Mouse (Mus musculus) liver, embryonic 11.5 days (tissue): ENCODE measurements at regions not wholly inside any gene's neighbourhood (a gene's known extent, or its start where the extent isn't known, plus 50 kb on each side); places are given as distances from the start of the nearest gene placed in this dataset.

Experiments
- ATAC-seq: fragments of 200-750 bp; cut with Nextera tagmentation; replicated peaks from 2 replicates; pipeline ENCODE4 v1.8.0; 2017; ENCODE audit warnings: moderate number of reproducible peaks, mild to moderate bottlenecking, moderate TSS enrichment, moderate library complexity; ENCODE audit not compliant: low FRiP score
- DNase-seq: peaks from one replicate; pipeline ENCODE4 v3.0.0-alpha.2; 2017; ENCODE audit warnings: low spot score
- H3K27ac ChIP-seq: fragments of 300-500 bp; sonication (generic); 2 replicates; pipeline ENCODE4 v1.5.1; 2014; ENCODE audit warnings: mild to moderate bottlenecking, low read depth, low read length, control low read depth
- H3K27me3 ChIP-seq: fragments of 300-500 bp; sonication (generic); replicated peaks from 2 replicates; pipeline ENCODE4 v1.6.1; 2014; ENCODE audit warnings: low read length, mixed read lengths; ENCODE audit not compliant: control insufficient read depth, insufficient read depth
- H3K36me3 ChIP-seq: fragments of 300-500 bp; sonication (generic); 2 replicates; pipeline ENCODE4 v1.6.1; 2014; ENCODE audit warnings: mild to moderate bottlenecking, low read length, moderate library complexity, mixed read lengths; ENCODE audit not compliant: control insufficient read depth, insufficient read depth
- H3K4me1 ChIP-seq: fragments of 300-500 bp; sonication (generic); replicated peaks from 2 replicates; pipeline ENCODE4 v1.6.1; 2014; ENCODE audit warnings: low read length, mixed read lengths; ENCODE audit not compliant: control insufficient read depth, insufficient read depth
- H3K4me2 ChIP-seq: fragments of 300-500 bp; sonication (generic); 2 replicates; pipeline ENCODE4 v1.6.1; 2014; ENCODE audit warnings: mild to moderate bottlenecking, control low read depth, moderate library complexity
- H3K4me3 ChIP-seq: fragments of 300-500 bp; sonication (generic); 2 replicates; pipeline ENCODE4 v1.5.1; 2014; ENCODE audit warnings: low read depth, low read length, control low read depth
- H3K9ac ChIP-seq: fragments of 300-500 bp; sonication (generic); 2 replicates; pipeline ENCODE4 v1.6.1; 2014; ENCODE audit warnings: low read depth, low read length, control low read depth
- H3K9me3 ChIP-seq: fragments of 300-500 bp; sonication (generic); 2 replicates; pipeline ENCODE4 v1.6.1; 2016; ENCODE audit warnings: low read length, inconsistent platforms, mixed read lengths; ENCODE audit not compliant: control insufficient read depth
- WGBS: fragments of 180-500 bp; shearing (Covaris S2); extraction: QIAGEN DNeasy Blood & Tissue Kit; methylation state at CpG from one replicate; pipeline ENCODE4 v1.1.7; 2014; 5-methylcytosine and 5-hydroxymethylcytosine counted together

- H3K4me2 ChIP-seq: no peak overlapping the region
- no peak for ATAC-seq
- no peak overlapping the region for H3K9ac ChIP-seq
- DNase-seq: no peak
- no peaks in the 10 kb centered on the region for H3K9me3 ChIP-seq
- no peak overlapping the region for H3K27ac ChIP-seq
- H3K27me3 ChIP-seq: no peaks in the 10 kb centered on the region
- H3K36me3 ChIP-seq: no peaks in the 10 kb centered on the region
- H3K4me3 ChIP-seq: no peak overlapping the region
- 72% methylated on average over 9 of the region's 9 CpGs for WGBS
- no peaks in the 10 kb centered on the region for H3K4me1 ChIP-seq
These were observed 226.1 kb upstream of the Adra1b start for GRCm38 (mm10) chr11:44127088-44127487.

- ATAC-seq (no peak), DNase-seq (no peak)
- H3K27ac ChIP-seq: no peak overlapping the region
- H3K36me3 ChIP-seq: no peaks in the 10 kb centered on the region
- WGBS: 87% methylated on average over 6 of the region's 6 CpGs
- no peak overlapping the region for H3K4me2 ChIP-seq
- H3K9me3 ChIP-seq: no peaks in the 10 kb centered on the region
- H3K27me3 ChIP-seq: no peaks in the 10 kb centered on the region
- no peak overlapping the region for H3K4me3 ChIP-seq
- no peaks in the 10 kb centered on the region for H3K4me1 ChIP-seq
- H3K9ac ChIP-seq: no peak overlapping the region
These were observed 227.5 kb upstream of the Adra1b start for GRCm38 (mm10) chr11:44128481-44128880.

- Histone ChIP-seq H3K4me1 (no peaks in the 10 kb centered on the region), H3K27me3 (no peaks in the 10 kb centered on the region), H3K9ac (no peak overlapping the region), H3K36me3 (no peaks in the 10 kb centered on the region), H3K27ac (no peak overlapping the region), H3K9me3 (no peaks in the 10 kb centered on the region), H3K4me3 (no peak overlapping the region), H3K4me2 (no peak overlapping the region)
- ATAC-seq: no peak
- 75% methylated on average over 7 of the region's 7 CpGs for WGBS
- DNase-seq: no peak
These were observed 232.2 kb upstream of the Adra1b start for GRCm38 (mm10) chr11:44133244-44133643.

GRCm38 (mm10) chr11:44136024-44136423 is 235.0 kb upstream of the Adra1b start:
- Histone ChIP-seq H3K27ac (no peak overlapping the region), H3K27me3 (no peaks in the 10 kb centered on the region), H3K9me3 (no peaks in the 10 kb centered on the region), H3K9ac (no peak overlapping the region), H3K4me3 (no peak overlapping the region), H3K36me3 (no peaks in the 10 kb centered on the region), H3K4me1 (no peaks in the 10 kb centered on the region), H3K4me2 (no peak overlapping the region)
- ATAC-seq (no peak), DNase-seq (no peak)
- 64% methylated on average over 3 of the region's 3 CpGs for WGBS

- ATAC-seq (no peak), DNase-seq (no peak)
- H3K9me3 ChIP-seq: no peaks in the 10 kb centered on the region
- WGBS: 87% methylated on average over 4 of the region's 4 CpGs
- H3K36me3 ChIP-seq: no peaks in the 10 kb centered on the region
- H3K4me2 ChIP-seq: no peak overlapping the region
- no peak overlapping the region for H3K9ac ChIP-seq
- no peak overlapping the region for H3K27ac ChIP-seq
- no peak overlapping the region for H3K4me3 ChIP-seq
- no peaks in the 10 kb centered on the region for H3K4me1 ChIP-seq
- H3K27me3 ChIP-seq: no peaks in the 10 kb centered on the region
These were observed 242.0 kb upstream of the Adra1b start for GRCm38 (mm10) chr11:44142996-44143395.

GRCm38 (mm10) chr11:44144477-44144876 is 243.5 kb upstream of the Adra1b start:
- H3K27ac ChIP-seq: no peak overlapping the region
- no peak overlapping the region for H3K9ac ChIP-seq
- no peak for ATAC-seq
- 75% methylated on average over 3 of the region's 3 CpGs for whole genome bisulfite sequencing
- H3K4me3 ChIP-seq: no peak overlapping the region
- H3K4me2 ChIP-seq: no peak overlapping the region
- no peaks in the 10 kb centered on the region for H3K4me1 ChIP-seq
- no peaks in the 10 kb centered on the region for H3K9me3 ChIP-seq
- no peaks in the 10 kb centered on the region for H3K27me3 ChIP-seq
- no peak for DNase-seq
- H3K36me3 ChIP-seq: no peaks in the 10 kb centered on the region

GRCm38 (mm10) chr11:44146419-44146818 is 245.4 kb upstream of the Adra1b start:
- Histone ChIP-seq H3K9me3 (no peaks in the 10 kb centered on the region), H3K9ac (no peak overlapping the region), H3K27me3 (no peaks in the 10 kb centered on the region), H3K36me3 (no peaks in the 10 kb centered on the region), H3K4me1 (no peaks in the 10 kb centered on the region), H3K4me3 (no peak overlapping the region), H3K27ac (no peak overlapping the region), H3K4me2 (no peak overlapping the region)
- WGBS: 84% methylated on average over 3 of the region's 3 CpGs
- DNase-seq: no peak
- no peak for ATAC-seq

- H3K9me3 ChIP-seq: no peaks in the 10 kb centered on the region
- H3K4me1 ChIP-seq: no peaks in the 10 kb centered on the region; the same call in 1 of the 2 replicates
- no peak overlapping the region for H3K27ac ChIP-seq
- H3K27me3 ChIP-seq: no peaks in the 10 kb centered on the region
- ATAC-seq (no peak), DNase-seq (no peak)
- no peak overlapping the region for H3K9ac ChIP-seq
- H3K36me3 ChIP-seq: no peaks in the 10 kb centered on the region
- 79% methylated on average over 3 of the region's 3 CpGs for WGBS
- no peak overlapping the region for H3K4me3 ChIP-seq
- H3K4me2 ChIP-seq: no peak overlapping the region
These were observed 246.3 kb upstream of the Il12b start for GRCm38 (mm10) chr11:44153576-44153975.

- Histone ChIP-seq H3K27me3 (no peaks in the 10 kb centered on the region), H3K36me3 (no peaks in the 10 kb centered on the region), H3K9ac (no peak overlapping the region), H3K4me1 (no peaks in the 10 kb centered on the region; the same call in 1 of the 2 replicates), H3K9me3 (no peaks in the 10 kb centered on the region), H3K4me2 (no peak overlapping the region), H3K27ac (no peak overlapping the region), H3K4me3 (no peak overlapping the region)
- ATAC-seq (no peak), DNase-seq (no peak)
- 62% methylated on average over 2 of the region's 2 CpGs for WGBS
These were observed 244.3 kb upstream of the Il12b start for GRCm38 (mm10) chr11:44155591-44155990.
